Mouse (Mus musculus) liver, postnatal 0 days (tissue): ENCODE results near the gene Tmem185b.

Experiments used
- CTCF ChIP-seq: sonication (generic); IDR thresholded peaks from 2 replicates; pipeline ENCODE4 v1.5.1; 2016; ENCODE audit warnings: antibody characterized with exemption, low read depth
- EP300 ChIP-seq: IDR thresholded peaks from 2 replicates; pipeline ENCODE4 v1.6.1; 2016; ENCODE audit warnings: antibody characterized with exemption, low read depth, mild to moderate bottlenecking

- peak; percentile 30; the same call in 1 of the 2 replicates for TF ChIP-seq EP300
- no peak for TF ChIP-seq CTCF
These were observed 24.1 kb upstream of the Tmem185b start for GRCm38 (mm10) chr1:119501881-119502280.
